Mouse (Mus musculus) kidney, adult 2 months (tissue): ENCODE data around the gene Irgm2. TPM values are rescaled to one million over a fixed set of nuclear protein-coding genes. Genes with fewer than 3 reads are reported as not detected.

Source experiments
- DNase-seq: peaks from one replicate; pipeline ENCODE4 v3.0.0; 2021
- H3K27ac ChIP-seq: fragments of 200-500 bp; 2 replicates; pipeline ENCODE4 v1.5.1; 2012; ENCODE audit warnings: low read depth, low read length, control low read depth, inconsistent platforms; ENCODE audit not compliant: insufficient read depth
- H3K27me3 ChIP-seq: fragments of 200-500 bp; replicated peaks from 2 replicates; pipeline ENCODE4 v1.6.1; 2012; ENCODE audit warnings: mild to moderate bottlenecking, moderate library complexity, low read length, inconsistent platforms; ENCODE audit not compliant: control insufficient read depth, insufficient read depth
- H3K36me3 ChIP-seq: fragments of 200-500 bp; 2 replicates; pipeline ENCODE4 v1.6.1; 2012; ENCODE audit warnings: mild to moderate bottlenecking, moderate library complexity, low read length, inconsistent platforms; ENCODE audit not compliant: control insufficient read depth, insufficient read depth
- H3K4me1 ChIP-seq: fragments of 200-500 bp; 2 replicates; pipeline ENCODE4 v1.6.1; 2011; ENCODE audit warnings: low read length; ENCODE audit not compliant: control insufficient read depth, insufficient read depth
- H3K4me3 ChIP-seq: fragments of 200-500 bp; 2 replicates; pipeline ENCODE4 v1.5.1; 2011; ENCODE audit warnings: mild to moderate bottlenecking, low read depth, low read length, control low read depth; ENCODE audit not compliant: insufficient read depth
- CTCF ChIP-seq: fragments of 200-500 bp; conservative IDR thresholded peaks from 2 replicates; pipeline ENCODE4 v1.5.1; 2011; ENCODE audit warnings: low read depth, mild to moderate bottlenecking, control low read depth, low read length, moderate library complexity, mixed read lengths; ENCODE audit not compliant: insufficient read depth, insufficient read length
- POLR2A ChIP-seq: fragments of 200-500 bp; IDR thresholded peaks from one replicate; pipeline ENCODE4 v1.6.1; 2011; ENCODE audit warnings: low read depth, low read length, control low read depth
- WGBS: fragments of 180-500 bp; shearing (Covaris S2); methylation state at CpG from one replicate; pipeline ENCODE4 v1.1.7; 2018; 5-methylcytosine and 5-hydroxymethylcytosine counted together
- polyA plus RNA-seq: library from polyadenylated mRNA; depleted of rRNA; stranded (reverse); fragments of >200 nt; gene quantifications from 2 replicates; pipeline ENCODE4 v1.2.3, GENCODE M21; 2012

Irgm2 gene
- polyA plus RNA-seq, 1 experiment: 18.9 TPM

DNA sequence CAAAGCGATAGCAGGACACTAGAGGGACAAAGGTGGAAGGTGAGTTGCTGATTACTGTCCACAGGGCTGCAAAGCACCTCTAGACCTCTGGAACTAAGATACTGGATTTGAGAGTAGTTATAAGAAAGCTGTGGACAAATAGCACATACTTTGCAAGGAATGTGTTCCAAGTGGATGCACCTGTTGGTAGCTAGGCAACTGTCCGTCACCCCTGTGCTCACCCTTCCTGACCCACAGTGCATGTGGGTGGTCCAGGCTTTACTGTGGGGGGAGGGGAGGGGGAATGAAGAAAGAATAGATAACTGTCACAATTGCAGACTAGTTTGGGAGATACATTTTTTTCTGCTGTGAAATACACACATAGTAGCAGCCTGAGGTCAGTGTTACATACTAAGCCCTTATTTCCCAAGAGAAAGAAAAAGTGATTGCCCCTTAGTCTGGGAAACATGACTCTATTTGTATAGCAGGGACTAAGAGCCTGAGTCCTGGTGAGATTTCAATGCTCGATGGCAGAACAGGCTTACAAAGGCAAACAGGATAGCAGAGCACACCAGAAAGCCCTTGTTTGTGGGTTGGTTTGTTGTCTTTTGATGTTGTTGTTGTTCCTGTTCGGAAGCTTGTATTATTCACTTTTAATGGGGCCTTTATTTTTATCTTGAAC, 5.4 kb upstream of the Irgm2 start:
- no peaks in the 10 kb centered on the region for H3K36me3 ChIP-seq
- no peak for DNase-seq
- WGBS: 45% methylated on average over 4 of the region's 4 CpGs
- no peak for TF ChIP-seq POLR2A
- TF ChIP-seq CTCF: no peak
- H3K27ac ChIP-seq: no peak overlapping the region; the same call in 1 of the 2 replicates
- peaks cover 4% of the 10 kb centered on the region; the same call in 1 of the 2 replicates for H3K4me1 ChIP-seq
- H3K27me3 ChIP-seq: no peaks in the 10 kb centered on the region
- H3K4me3 ChIP-seq: no peak overlapping the region

DNA sequence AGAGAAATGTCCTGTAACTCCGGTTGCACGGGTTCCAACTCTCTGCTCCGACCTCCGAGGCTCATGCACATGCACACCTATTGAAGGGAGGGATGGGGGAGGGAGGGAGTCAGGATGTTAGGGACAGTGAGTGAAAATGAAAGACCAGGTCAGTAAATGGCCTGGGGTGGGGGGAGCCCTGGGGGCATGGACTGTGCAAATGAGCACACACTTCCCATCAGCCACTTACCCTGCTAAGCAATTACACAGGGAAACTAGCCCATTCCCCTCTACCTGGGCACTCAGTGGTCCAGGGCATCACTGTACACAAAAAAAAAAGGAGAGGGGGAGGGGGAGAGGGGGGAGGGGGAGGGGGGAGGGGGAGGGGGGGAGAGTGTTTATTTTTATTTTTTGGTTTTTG, 755 bp upstream of the Irgm2 start:
- DNase-seq: no peak
- TF ChIP-seq POLR2A: no peak
- no peak for TF ChIP-seq CTCF
- Histone ChIP-seq H3K36me3 (no peaks in the 10 kb centered on the region), H3K27ac (no peak overlapping the region), H3K4me3 (peak overlapping the region; percentile 76; the same call in 1 of the 2 replicates), H3K4me1 (peaks cover 10% of the 10 kb centered on the region; the same call in 1 of the 2 replicates), H3K27me3 (no peaks in the 10 kb centered on the region)
- WGBS: 81% methylated on average over 4 of the region's 4 CpGs

DNA sequence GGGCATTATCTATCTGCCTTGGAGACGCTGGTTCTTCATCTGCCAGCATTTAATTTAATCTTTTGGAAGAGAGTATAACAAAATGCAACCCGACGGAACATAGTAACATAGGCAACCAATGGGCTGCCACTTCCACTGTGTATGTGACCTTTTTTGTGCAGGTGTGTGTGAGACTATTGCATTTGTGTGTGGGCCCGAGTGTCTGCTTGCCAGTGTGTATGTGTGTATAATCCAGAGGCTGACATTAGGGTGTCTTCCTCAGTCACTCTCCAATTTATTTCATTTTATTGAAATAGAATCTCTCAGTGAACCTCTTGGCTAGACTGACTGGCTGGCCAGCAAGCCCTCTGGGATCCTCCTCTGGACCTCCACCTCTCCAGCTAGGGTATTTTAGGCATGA, 808 bp downstream of the Irgm2 start:
- DNase-seq: no peak
- no peak for TF ChIP-seq CTCF
- TF ChIP-seq POLR2A: no peak
- peak overlapping the region; percentile 16 for H3K4me3 ChIP-seq
- no peak overlapping the region for H3K27ac ChIP-seq
- no peaks in the 10 kb centered on the region for H3K36me3 ChIP-seq
- 86% methylated on average over 4 of the region's 4 CpGs for WGBS
- H3K27me3 ChIP-seq: no peaks in the 10 kb centered on the region
- peaks cover 6% of the 10 kb centered on the region; the same call in 1 of the 2 replicates for H3K4me1 ChIP-seq

DNA sequence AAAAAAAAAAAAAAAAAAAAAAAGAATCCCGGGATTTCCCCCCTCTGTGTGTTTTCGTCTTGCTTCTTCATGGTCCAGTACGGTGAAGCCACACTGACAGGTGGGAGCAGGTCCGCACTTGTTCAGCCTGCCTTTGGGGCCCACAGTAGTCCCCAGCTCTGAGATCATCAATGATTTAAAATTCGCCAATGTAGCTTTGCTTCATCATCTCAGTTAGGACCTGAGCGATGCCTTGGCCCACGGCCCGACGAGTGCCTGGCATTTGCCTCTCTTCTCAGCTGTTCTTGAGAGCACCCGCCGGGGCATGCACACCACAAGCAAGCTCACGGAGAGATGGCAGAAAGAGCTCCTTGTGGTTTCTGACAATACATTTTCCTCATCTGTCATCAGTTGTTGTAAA, 1.6 kb downstream of the Irgm2 start:
- DNase-seq: no peak
- no peak overlapping the region for H3K27ac ChIP-seq
- 84% methylated on average over 12 of the region's 12 CpGs for WGBS
- no peak overlapping the region for H3K4me3 ChIP-seq
- H3K27me3 ChIP-seq: no peaks in the 10 kb centered on the region
- H3K36me3 ChIP-seq: no peaks in the 10 kb centered on the region
- peaks cover 6% of the 10 kb centered on the region; the same call in 1 of the 2 replicates for H3K4me1 ChIP-seq
- TF ChIP-seq CTCF (no peak), POLR2A (no peak)

DNA sequence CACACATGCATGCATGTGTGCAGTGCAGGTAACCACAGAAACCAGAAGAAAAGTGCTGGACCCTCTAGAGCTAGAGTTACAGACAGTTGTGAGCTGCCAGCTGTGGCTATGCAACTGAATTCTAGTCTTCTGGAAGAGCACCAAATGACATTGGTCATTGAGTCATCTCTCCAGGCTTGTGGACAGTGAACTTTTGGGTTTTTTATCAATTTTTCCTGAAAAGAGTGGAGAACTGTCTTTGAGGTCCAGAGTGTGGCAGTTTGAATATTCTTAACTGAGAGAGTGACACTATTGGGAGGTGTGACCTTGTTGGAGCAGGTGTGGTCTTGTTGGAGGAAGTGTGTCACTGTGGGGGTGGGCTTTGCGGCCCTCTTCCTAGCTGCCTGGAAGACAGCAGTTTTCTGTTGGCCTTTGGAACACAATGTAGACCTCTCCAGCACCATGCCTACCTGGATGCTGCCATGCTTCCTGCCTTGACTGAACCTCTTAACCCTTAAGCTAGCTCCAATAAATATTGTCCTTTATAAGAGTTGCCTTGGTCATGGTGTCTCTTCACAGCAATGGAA, 11.0 kb downstream of the Irgm2 start:
- Histone ChIP-seq H3K4me1 (peaks cover 5% of the 10 kb centered on the region; the same call in 1 of the 2 replicates), H3K36me3 (no peaks in the 10 kb centered on the region), H3K27ac (no peak overlapping the region), H3K4me3 (no peak overlapping the region), H3K27me3 (no peaks in the 10 kb centered on the region)
- WGBS: 89% methylated on average over 1 of the region's 1 CpGs
- TF ChIP-seq CTCF (no peak), POLR2A (no peak)
- DNase-seq: no peak

DNA sequence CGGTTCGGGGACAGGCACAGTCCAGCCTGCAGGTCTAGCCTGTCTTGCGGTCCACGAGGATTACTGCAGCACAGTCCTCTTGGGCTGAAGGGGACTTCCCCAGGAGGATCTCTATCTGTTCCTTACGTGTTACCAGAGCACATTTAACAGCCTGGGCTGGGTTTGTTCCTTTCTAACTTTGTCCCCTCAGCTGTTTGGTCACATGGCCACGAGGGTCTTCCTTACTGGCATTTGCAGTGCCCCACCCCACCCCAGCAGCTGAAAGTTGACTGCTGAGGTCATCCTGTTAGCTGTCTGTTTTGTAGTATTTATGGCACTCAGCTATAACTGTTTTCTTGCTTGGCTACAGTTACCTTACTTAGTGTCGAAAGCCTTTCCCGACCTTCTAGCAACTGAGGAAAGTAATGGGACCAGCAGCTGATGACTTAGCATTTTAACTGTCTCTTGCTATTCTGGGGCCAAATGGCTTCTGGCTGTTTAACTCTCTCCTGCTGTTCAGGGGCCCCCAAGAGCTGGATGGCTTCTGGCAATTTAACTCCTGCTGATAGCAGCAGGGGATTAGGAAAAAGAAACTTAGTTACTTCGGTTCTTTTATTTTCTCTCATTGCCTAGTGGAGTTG, 11.8 kb downstream of the Irgm2 start:
- DNase-seq: no peak
- no peaks in the 10 kb centered on the region for H3K36me3 ChIP-seq
- TF ChIP-seq CTCF: no peak
- TF ChIP-seq POLR2A: no peak
- H3K4me1 ChIP-seq: peaks cover 5% of the 10 kb centered on the region; the same call in 1 of the 2 replicates
- H3K4me3 ChIP-seq: no peak overlapping the region
- no peak overlapping the region for H3K27ac ChIP-seq
- WGBS: 34% methylated on average over 9 of the region's 9 CpGs
- no peaks in the 10 kb centered on the region for H3K27me3 ChIP-seq

DNA sequence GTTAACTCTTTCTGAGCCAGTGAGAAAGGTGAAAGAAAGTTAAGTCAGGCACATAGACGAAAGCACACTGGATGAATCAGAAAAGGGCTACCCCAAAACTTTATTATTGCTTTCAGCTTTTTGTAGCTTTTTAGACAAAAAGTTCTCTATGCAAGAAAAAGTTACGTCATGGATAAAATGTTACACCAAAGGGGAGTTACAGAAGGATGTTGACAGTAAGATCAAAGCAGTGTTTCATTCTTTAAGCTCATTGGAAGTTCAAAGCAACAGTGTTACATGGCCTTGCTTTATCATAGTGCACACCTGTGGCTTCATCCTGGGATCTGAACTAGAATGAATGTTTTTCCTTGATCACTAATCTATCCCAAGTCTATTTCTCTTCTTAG, 12.3 kb downstream of the Irgm2 start:
- Histone ChIP-seq H3K27ac (no peak overlapping the region), H3K4me3 (no peak overlapping the region), H3K36me3 (no peaks in the 10 kb centered on the region), H3K4me1 (peaks cover 5% of the 10 kb centered on the region; the same call in 1 of the 2 replicates), H3K27me3 (no peaks in the 10 kb centered on the region)
- WGBS: 75% methylated on average over 2 of the region's 2 CpGs
- no peak for DNase-seq
- TF ChIP-seq POLR2A (no peak), CTCF (no peak)
